Mouse (Mus musculus) retina, embryonic 14.5 days (tissue): ENCODE data around the gene Gm38392.
"Not testable (repeated sequence)": the region's sequence is repeated elsewhere in the genome, so short reads cannot be mapped to it uniquely, and the experiment has no call there.

Source experiments
- DNase-seq: peaks from one replicate; pipeline ENCODE4 v3.0.0-alpha.2; 2015; ENCODE audit warnings: low spot score

Gm38392 gene

DNA sequence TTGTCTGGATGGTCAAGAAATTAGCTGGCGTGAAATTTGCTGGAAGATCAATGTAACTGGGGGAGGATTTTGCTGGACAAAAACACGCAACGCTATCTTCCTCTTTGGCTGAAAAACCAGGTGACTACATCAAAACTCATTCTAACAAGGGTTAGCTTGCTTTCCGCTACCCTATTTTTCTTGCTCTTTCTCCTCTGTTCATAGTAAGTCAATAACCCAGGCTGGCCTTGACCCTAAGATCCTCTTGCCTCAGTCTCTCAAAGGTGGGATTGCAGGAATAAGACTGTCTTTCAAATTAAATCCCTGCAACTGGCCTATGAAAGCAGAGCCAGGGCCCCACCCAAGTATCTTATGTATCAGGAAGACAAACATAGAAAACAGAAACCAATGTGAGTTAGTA, at the start of gene Gm38392:
Gene Gm38392 (minus strand): TSS at position 101 of the 400 bp plus-strand sequence.
- no peak for DNase-seq

DNA sequence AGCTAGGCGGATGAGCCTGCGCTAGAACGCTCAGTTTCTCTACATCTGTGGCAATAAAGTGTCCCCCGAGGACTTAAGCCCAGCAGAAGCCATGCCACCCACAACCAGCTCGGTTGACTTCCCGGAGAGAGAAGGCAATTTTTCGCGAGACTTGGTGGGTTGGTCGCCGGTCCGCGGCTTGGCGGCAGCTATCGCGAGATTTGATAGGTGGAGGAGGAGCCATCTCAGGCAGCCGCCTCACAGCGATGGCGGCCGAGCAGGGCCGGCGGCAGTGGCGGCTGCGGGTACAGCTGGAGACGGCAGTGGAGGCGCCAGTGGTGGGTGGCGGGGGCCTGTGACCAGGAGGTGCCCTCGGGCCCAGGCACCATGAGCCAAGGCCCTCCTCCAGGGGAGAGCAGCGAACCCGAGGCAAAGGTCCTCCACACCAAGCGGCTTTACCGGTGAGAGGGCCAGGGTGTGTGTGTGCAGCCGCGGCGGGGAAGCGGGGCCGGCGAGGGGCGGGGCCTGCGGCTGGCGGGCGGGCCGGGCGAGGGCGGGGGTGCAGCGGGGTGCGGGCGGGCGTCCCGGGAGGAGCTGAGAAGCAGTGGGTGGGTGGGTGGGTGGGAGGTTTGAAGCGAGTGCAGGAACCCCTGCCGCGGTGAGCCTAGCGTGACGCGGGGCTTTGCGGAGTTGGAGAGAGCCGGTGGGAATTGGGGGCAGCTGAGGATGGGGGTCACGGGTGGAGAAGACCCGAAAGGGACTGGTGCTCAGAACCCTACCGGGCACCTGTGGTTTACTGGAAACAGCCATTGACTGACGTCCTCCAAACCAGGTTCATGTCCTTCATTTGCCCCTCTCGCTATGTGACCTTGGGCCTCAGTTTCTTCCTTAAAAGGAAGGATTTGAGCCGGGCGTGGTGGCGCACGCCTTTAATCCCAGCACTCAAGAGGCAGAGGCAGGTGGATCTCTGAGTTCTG, 49.3 kb upstream of the Gm38392 start, which contains the start of the genes Tmem79 and Smg5:
Gene Tmem79 (minus strand): TSS at position 91 of the 956 bp plus-strand sequence.
Gene Smg5 (plus strand): TSS at position 203 of the 956 bp plus-strand sequence.
- peak; percentile 97 for DNase-seq

DNA sequence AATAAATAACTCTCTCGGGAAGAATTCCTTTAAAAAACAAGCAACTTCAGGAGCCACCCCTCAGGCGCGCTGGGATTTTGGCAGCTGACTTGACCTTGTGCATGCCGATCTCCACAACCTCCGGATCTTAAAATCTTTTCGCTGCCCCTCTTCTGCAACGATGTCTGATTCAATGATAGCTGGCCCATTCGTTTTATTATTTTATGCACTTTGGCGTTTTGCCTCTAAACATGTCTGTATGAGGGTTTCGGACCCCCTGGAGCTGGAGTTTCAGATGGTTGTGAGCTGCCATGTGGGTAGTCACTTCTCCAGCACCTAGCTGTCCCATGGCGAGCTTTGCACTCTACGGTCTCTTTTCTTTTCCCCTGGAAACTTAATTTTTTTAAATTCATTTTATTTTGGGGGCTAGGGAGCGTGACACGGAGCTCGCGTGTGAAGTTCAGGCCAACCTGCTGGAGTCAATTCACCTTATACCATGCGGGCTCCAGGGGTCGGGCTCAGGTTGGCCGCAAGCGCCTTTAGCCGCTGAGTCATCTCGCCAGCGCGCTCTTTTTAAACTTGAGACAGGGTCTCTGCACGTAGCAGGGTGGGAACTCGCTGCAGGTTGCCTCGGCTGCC, 48.5 kb upstream of the Gm38392 start:
- DNase-seq, result no peak

- DNase-seq, result no peak
Observed at GRCm38 (mm10) chr3:88334902-88335435, 48.0 kb upstream of the Gm38392 start.

DNA sequence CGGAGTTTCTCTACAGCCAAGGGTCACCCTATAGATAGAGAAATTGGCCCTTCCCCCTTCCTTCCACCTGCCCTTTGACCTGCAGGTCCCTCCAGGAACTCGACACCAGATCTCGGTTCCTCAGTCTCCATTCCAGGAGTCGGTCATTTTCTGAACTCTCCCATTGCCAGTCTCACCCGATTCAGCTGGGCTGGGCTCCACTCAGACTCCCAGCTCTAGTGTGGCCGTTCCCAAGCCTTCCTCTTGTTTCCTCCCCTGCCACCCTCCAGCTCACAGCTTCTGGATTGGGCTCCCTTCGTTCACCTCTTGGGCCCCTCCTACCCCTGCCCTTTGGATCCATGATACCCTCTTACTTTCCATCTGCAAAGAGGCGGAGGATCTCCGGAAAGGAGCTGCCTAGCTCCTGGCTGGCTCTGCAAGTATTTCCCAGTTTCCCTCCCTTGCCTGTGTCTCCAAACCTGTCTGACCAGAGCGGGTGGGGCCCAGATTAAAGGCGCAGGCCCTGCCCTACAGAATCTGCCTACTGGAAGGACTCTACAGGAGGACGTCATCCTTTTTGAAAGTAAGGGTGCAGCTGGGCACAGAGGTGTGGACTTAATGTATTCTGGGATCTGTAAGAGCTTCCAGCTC, 47.1 kb upstream of the Gm38392 start:
- no peak for DNase-seq

DNA sequence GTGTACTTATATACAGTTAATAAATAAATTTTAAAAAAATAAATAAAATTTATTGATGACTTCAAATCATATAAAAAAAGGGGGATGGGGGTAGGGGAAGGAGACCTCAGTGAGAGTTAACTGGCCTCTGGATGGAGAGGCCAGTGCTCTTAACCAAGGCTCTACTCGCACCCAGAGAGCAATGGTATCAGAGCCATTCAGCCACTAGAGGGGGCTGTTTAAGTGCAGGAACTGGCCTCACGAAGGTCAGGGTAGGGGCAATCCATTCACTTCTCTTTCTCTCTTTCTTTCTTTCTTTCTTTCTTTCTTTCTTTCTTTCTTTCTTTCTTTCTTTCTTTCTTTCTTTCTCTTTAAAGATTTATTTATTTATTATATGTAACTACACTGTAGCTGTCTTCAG, 44.3 kb upstream of the Gm38392 start:
- DNase-seq, result peak; percentile 71

GRCm38 (mm10) chr3:88328956-88329355, 41.9 kb upstream of the Gm38392 start:
- no peak for DNase-seq

DNA sequence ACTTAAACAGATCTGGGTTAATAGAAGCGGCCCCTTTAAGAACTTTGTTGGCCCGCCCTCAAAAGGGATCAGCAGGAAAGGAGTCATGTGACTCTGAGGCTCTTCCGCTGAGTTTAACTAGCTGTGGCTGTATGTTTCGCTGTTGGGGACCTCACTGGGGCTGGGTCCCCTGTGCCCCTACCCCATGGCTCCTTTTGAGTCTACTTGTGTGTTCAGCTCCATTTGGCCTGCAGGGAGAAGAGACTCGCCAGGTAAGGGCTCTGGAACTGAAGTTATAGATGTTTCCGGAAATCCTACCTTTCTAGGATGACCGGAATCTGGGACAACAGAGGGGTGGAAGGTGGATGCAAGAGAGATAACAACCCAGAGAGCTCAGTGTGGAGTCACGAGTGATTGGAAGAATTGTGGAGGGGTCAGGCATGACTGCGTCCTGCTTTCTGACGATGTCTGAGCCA, 38.0 kb upstream of the Gm38392 start, which contains the start of gene Glmp:
Gene Glmp (plus strand): TSS at position 73 of the 455 bp plus-strand sequence.
- peak; percentile 77 for DNase-seq

DNA sequence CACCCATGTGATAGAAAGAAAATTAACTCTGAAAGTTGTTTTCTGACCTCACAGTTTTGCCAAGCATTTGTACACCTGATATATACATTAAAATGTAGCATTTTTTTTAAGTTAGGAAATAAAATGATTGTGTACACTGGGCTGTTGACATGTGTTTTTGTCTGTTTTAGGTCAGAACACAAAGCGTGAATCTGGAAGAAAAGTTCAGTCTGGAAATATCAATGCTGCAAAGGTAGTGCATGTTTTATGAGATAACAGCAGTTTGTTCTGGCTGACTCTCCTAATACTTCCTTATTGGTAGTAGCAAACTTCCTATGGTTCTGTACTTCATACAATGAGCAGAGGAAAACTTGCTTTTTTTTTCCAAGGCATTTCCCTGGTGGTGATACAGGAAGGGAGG, 12.2 kb upstream of the Gm38392 start:
- no peak for DNase-seq

GRCm38 (mm10) chr3:88297321-88297851, 10.4 kb upstream of the Gm38392 start:
- DNase-seq, result peak; percentile 22

DNA sequence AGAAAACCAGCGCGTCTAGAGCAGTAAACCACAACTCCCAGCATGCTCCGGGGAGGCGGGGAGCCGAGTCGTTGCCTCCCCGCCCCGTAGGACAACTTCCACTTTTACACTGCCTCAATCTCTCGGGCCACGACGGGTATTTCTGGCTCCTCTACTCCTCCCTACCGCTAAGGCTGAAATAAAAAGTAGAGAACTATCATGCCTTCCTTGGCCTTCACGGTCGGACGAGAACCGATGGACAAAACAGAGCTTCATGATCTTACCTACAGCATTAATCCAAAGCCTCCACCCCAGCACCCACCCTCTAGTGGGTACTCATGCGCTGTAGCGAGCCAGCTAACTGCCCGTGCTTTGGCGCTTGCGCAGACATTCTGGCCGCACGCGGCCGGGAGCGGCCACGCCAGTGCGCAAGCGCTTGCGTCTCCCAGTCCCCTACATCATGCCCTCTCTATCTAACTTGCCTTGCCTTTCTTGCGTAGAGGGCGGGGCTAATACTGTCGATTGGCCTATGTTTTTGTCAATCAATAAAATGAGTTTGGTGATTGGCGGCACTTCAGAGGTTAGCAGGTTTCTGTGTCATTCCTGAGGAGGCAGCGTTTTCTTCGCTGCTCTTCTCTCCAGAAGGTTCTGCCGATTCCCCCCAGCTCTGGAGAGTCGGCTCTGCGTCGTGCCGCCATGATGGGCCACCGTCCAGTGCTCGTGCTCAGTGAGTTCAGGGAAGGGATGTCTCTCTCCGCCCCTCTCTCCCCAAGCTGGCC, 9.7 kb upstream of the Gm38392 start, which contains the start of the genes Tsacc and Cct3:
Gene Tsacc (minus strand): TSS at position 439 of the 758 bp plus-strand sequence.
Gene Cct3 (plus strand): TSS at position 556 of the 758 bp plus-strand sequence.
- DNase-seq, result peak; percentile 99

GRCm38 (mm10) chr3:88296110-88296560, 9.1 kb upstream of the Gm38392 start:
- no peak for DNase-seq

- DNase-seq, result not testable (repeated sequence)
Observed at GRCm38 (mm10) chr3:88295272-88295671, 8.3 kb upstream of the Gm38392 start.

DNA sequence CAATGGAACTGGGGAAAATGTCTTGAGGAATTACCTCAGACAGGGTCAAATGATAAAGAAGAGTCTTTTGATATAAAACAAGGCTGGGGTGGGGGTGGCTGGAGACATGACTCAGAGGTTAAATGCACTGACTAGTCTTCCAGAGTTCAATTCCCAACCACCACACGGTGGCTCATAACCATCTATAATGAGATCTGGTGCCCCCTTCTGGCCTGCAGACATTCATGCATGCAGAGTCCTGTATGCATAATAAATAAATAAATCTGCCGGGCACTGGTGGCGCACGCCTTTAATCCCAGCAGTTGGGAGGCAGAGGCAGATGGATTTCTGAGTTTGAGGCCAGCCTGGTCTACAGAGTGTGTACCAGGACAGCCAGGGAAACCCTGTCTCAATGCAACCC, 5.0 kb upstream of the Gm38392 start:
- DNase-seq, result peak; percentile 42

DNA sequence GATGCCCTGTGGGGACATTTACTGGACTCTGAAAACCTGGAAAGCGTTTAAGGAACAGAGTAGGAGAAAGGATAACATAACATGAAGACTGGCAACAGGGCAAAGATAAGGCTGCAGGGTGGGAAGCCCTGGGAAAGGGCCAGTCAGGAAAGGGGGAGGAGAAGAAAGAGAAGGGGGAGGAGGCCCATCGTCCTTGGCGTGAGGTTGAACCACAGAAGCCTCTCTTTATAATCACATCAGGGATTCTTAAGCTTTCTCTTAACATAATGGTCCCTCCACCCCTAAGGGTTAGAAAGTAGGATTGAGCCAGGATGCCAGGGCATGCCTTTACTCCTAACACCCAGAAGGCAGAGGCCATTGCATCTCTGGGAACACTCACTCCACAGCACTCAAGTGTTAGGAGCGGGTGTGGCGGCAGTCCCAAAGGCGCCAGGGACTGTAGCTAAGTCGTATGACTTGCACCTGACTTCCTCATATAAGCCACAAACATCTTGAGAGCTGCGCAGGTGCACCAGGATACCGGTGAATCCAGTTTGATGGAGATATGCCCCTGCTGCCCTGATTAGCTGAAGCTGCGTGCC, 1.2 kb upstream of the Gm38392 start:
- not testable (repeated sequence) for DNase-seq

DNA sequence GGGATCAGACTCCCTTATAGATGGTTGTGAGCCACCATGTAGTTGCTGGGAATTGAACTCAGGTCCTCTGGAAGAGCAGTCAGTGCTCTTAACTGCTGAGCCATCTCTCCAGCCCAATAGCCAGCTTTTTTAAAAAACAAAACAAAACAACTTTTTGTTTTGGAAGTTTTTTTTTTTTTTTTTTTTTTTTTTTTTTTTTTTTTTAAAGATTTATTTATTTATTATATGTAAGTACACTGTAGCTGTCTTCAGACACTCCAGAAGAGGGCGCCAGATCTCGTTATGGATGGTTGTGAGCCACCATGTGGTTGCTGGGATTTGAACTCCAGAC, 1.5 kb downstream of the Gm38392 start:
- not testable (repeated sequence) for DNase-seq

GRCm38 (mm10) chr3:88284815-88285564, 2.0 kb downstream of the Gm38392 start:
- DNase-seq, result not testable (repeated sequence)

DNA sequence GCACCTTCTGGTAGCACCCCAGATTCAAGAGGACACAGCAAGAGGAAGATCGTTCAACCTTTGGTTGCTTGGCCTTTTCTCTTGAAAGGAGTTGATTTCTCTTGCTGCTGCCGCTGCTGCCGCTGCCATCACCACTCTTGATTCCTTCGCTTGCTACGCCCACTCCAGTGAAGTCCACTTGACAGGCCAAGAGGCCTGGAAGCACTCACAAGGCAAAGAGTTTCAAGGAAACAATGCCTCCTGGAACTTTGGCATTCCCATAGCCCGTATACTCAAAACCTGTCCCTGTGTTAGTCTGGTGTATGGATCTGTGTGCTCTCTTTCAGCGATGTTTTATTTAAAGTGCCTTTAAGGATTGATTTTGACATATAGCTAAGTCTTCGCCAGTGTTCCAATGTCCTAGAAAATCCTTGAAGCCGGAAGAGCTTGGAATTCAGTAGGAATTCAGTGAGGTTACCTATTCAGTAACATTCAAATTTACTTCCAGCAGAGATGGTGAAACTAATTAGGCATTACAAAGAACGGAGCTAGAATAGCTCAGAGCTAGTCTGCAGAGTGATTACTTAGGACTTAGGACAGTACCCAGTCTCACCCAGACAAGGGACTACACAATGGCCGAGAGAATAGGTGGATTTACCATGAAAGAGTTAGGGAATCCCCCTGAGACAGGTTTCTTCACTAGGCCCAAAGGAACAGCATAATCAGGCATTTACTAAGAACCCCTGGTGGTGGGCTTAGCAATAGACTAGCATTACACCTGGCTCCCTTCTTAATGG, 5.7 kb downstream of the Gm38392 start:
- not testable (repeated sequence) for DNase-seq

- no peak for DNase-seq
Observed at GRCm38 (mm10) chr3:88280035-88280434, 7.0 kb downstream of the Gm38392 start.
